Mouse (Mus musculus): ENCODE measurements at regions not wholly inside any gene's neighbourhood (a gene's known extent, or its start where the extent isn't known, plus 50 kb on each side); places are given as distances from the start of the nearest gene placed in this dataset.

GRCm38 (mm10) chr12:27283964-27284363, 58.4 kb downstream of the Sox11 start:
- no peak for DNase-seq (ENCODE audit: low spot score in 2 of 2)

- no peak for DNase-seq (ENCODE audit: low spot score in 2 of 2)
Measured at GRCm38 (mm10) chr12:27261965-27262364, 80.4 kb downstream of the Sox11 start.

DNA sequence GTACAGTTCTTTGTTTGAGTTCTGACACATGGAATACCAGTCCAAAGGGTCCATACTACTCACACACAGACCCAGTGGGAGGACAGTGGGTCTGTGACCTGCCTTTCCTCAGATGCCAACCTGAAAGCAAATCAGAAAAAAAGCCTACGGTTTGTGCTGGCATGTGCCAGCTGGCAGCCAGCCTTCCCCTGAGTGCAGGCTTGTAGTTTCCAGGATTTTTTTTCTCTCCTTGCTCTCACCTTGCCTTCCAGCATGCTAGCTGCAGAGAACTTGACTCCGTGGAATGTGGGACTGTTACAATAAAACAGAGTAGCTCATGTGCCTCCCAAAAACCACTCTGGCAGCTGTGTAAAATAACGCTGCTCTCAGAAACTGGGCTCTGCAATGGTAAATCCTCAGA, 88.2 kb downstream of the Sox11 start:
- no peak for DNase-seq (ENCODE audit: low spot score in 2 of 2)

- DNase-seq (ENCODE audit: low spot score in 2 of 2) = no peak
Measured at GRCm38 (mm10) chr12:27251521-27251920, 90.9 kb downstream of the Sox11 start.

GRCm38 (mm10) chr12:27248545-27248855, 93.9 kb downstream of the Sox11 start:
- no peak for DNase-seq (ENCODE audit: low spot score in 2 of 2)

GRCm38 (mm10) chr12:27247756-27248544, 94.4 kb downstream of the Sox11 start:
- peak in 1 of 2 experiments; percentile 16 for DNase-seq (ENCODE audit: low spot score in 2 of 2)

GRCm38 (mm10) chr12:27235748-27236147, 106.6 kb downstream of the Sox11 start:
- DNase-seq (ENCODE audit: low spot score in 2 of 2) = no peak

- DNase-seq (ENCODE audit: low spot score in 2 of 2) = no peak
Measured at GRCm38 (mm10) chr12:27221541-27221940, 120.8 kb downstream of the Sox11 start.

DNA sequence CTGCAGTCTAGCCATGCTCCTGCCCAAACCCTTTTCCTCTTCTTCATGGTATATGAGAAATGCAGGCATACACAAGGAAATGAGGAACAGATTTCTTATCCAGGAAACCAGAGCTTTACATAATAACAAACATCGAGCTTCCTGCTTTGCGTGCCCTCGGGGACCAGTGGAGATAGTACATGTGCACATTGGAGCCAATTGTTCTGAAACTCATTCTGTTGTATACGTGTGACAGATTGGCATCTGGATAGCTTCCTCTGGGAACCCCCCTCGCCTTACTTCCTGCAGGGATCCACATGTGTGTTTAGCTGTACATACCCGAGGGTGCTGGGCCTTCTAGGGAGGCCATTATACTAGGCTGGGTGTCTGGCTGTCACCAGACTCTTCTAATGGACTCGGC, 141.2 kb downstream of the Sox11 start:
- DNase-seq (ENCODE audit: low spot score in 2 of 2) = no peak

DNA sequence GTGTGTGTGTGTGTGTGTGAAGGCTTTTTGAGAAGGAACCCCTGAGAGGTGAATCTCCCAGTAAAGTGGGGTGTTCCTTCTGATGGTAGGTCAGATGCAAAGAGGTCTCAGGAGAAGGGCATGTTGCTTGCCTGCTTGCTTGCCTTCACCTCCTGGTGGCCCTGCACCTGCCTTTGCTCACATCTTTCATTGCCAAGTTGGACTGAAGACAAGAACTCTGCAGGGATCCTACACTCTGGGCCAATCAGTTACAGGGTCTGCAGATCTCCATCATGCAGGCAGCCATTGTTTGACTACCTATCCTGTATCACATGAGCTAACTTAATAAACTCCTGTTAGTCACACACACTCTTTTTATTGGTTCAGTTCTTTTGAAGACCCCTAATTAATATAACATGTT, 148.4 kb downstream of the Sox11 start:
- DNase-seq (ENCODE audit: low spot score in 2 of 2) = no peak

DNA sequence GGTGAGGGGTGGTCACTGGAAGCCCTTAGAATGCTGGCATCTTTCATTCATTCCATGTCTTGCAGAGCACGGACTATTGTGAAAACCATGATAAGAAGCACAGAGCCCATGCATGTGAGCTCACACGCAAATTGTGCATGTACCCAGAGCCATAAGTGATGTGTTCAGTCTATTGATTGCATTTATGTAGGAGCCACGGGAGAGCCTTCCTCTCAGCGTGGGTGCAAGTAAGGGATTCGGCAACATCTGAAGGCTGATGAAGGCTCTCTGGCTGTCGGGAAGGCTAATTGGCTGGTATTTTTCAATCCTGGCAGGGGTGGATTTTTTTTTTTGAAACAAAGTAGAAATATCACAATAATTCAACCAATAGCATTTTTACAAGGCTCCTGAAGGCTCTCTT, 150.5 kb downstream of the Sox11 start:
- DNase-seq (ENCODE audit: low spot score in 2 of 2) = no peak

- no peak for DNase-seq (ENCODE audit: low spot score in 2 of 2)
Measured at GRCm38 (mm10) chr12:27187480-27187879, 154.9 kb downstream of the Sox11 start.

DNA sequence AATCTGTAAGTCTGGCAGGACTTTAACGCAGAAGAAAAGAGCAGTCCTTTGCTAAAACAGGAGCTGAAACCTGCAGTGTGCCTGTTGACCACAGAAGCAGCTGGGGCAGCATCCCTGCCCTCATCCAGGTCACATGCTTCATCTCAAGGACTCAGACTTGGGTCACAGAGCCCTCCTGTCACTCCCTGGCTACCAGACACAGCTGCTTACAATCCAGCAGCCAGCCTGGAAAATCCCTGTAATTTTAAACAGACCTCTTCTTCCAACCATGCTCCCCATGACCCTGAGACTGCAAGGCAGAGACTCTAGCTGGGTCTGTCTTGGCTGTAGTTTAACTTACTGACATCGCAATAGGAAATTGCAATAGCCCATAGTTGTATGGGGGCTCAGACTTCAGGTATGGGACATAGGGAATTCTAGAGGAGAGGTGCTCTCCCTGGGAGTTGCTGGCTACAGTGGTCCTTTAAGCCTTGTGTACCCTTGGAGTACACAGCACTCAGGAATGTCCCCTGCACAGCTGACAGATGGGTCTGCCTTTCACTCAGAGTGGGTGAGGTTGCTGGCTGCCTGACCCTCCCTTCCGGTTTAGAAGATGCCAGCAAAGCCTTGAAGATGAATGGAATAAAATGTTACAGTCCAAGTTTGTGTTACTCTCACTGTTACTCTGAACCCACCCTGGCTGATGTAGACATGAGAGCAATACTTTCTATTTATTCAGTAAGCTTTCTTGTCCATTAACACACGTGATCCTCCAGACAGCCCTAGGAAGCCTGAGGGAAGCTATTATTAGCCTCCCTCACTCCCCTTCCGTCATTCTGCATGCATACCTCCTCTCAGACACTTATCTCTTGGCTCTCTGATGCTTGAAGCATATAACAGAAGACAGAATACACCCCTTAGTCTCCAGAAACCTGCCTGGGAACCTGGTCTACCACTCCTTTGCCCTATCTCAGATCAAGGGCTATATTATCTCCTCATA, 159.7 kb downstream of the Sox11 start:
- no peak for DNase-seq (ENCODE audit: low spot score in 2 of 2)

GRCm38 (mm10) chr12:27173561-27173960, 168.8 kb downstream of the Sox11 start:
- no peak for DNase-seq (ENCODE audit: low spot score in 2 of 2)

- no peak for DNase-seq (ENCODE audit: low spot score in 2 of 2)
Measured at GRCm38 (mm10) chr12:27173151-27173550, 169.2 kb downstream of the Sox11 start.

DNA sequence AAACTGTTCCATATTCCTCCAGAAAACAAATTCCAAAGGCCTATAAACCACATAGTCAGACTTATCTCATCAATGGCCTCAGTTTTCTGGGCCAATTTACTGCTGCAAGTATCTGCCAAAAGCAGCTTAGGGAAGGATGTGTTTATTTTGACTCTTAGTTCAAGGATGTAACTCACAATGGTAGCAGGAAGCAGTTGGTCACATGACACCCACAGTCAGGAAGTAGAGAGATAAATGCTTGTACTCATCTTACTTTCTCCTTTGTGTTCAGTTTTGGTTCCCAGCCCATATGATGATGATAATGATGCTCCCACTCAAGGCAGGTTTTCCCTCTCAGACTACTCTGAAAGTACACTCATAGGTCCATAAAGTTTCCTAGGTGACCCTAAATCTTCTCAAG, 170.8 kb downstream of the Sox11 start:
- no peak for DNase-seq (ENCODE audit: low spot score in 2 of 2)

DNA sequence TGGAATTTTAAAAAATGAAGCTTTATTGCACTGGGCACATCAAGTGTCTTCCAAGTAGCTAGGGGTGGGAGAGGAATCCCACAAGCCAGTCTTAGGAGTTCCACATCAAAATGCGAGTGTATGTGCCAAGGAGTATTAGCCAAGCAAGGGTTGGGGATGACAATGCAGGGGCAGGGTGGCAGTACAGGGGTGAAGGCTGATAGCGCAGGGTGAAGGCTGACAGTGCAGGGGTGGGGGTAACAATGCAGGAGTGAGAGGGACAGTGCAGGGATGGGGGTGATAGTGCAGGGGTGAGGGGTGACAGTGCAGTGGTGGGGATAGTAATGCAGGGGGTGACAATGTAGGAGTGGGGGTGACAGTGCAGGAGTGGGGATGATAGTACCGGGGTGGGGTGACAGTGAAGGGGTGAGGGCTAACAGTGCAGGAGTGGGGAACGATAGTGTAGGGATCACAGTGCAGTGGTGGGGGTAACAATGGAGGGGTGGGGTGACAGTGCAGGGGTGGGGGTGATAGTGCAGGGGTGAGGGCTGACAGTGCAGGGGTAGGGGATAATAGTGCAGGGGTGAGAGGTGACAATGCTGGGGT, 177.4 kb downstream of the Sox11 start:
- no peak for DNase-seq (ENCODE audit: low spot score in 2 of 2)

DNA sequence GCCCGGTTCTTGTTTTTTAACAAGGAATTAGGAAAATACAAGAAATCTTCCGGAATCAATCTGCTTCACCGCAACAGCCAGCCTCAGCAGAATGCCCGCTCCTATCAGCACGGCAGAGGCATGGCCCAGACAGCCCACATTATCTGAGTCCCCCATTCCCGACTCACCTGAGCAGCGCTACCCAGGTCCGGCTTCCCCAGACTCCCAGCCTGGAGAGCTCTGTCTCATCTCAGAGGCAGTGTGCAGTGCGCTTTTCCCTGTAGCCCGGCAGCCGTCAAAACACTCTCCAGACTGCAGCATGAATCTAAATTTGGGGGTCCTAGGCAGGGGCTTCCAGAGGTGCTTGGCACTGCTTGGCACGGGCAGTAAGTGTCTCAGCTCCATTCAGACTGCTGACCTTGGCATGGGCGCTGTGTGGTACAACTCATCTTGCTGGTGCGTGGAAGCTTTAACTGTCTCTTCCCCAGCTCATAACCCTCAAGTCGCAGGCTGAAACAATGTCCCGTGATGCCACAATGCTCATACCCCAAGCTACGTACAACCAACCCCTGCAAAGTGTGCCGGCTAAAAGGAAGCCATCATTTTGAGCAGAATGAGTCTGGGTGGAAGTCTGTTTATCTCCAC, 182.2 kb downstream of the Sox11 start:
- DNase-seq (ENCODE audit: low spot score in 2 of 2) = peak; percentile 39 to 44

- DNase-seq (ENCODE audit: low spot score in 2 of 2) = no peak
Measured at GRCm38 (mm10) chr12:27159416-27160062, 182.8 kb downstream of the Sox11 start.

DNA sequence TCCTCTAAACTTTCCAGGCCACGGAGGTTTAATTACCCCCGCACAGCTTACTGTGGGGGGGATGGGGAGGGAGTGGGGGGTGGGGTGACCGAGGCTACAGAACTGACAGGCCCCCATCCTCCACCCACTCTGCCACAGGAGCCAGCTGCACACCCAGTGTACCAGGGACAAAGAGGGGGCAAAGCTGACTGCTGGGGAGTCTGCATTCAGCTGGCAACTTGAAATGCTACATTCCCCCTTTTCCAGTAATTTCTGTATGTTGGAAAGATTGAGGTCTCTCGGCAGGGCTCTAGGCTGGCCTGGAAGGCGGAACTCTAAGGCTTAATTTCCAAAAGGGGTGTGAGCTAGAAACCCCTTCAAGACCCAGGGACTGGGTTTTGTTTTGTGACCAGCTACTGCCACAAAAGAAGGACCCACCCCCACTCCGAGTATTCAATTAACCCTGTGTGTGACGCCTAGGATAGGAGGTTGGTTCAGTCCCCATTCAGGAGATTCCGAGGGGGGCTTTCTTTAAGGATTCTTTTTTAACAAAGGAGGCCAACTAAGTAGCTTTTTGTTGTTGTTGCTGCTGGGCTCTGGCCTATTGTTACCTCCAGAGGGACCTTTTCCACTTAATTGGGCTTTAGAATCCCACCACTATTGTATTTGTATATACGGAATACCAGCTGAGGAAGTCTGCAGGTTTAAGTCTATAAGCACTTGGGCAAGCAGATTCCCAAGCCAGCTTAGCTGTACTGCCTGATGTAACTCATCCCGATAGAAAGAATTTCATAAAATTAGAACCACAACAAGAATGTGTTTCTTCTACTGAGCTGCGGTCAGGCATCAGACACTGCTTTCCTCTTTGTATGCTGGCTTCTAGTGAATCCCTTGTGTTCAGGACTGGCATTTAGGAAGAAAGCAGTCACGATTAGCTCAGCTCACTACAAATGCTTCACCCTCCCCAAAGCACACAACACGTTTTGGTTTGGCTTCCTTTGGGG, 191.2 kb downstream of the Sox11 start:
- DNase-seq (ENCODE audit: low spot score in 2 of 2) = no peak
